Mouse (Mus musculus) cerebellum, adult 9-10 months (tissue): ENCODE measurements around the gene Kcnab1.
"Not testable (repeated sequence)": the region's sequence is repeated elsewhere in the genome, so short reads cannot be mapped to it uniquely, and the experiment has no call there.

Experiments used
- DNase-seq: peaks from one replicate; pipeline ENCODE4 v3.0.0; 2022

Gene Kcnab1

DNA sequence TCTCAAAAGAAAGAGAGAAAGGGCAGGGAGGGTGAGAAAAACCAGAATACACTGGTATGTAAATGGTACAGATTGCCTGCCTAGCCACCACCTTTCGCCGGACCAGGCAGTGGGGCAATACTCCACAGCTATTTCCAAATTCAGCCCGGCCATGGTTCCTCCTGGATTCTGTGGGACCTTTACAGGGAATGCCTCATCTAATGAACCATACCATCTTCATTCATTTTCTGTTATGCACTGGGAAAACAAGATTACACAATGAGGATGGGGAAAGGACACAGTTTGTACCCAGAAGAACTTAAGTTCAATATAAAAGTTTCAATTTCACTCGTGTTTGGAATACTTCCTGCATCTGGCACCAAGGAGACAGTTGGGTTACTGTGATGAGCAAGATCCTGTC is 263.4 kb downstream of the Kcnab1 start:
- no peak for DNase-seq

- no peak for DNase-seq
Measured at GRCm38 (mm10) chr3:65373594-65374182, 264.5 kb downstream of the Kcnab1 start.

- DNase-seq = no peak
Measured at GRCm38 (mm10) chr3:65374729-65375128, 265.5 kb downstream of the Kcnab1 start.

GRCm38 (mm10) chr3:65378724-65379123 is 269.5 kb downstream of the Kcnab1 start:
- DNase-seq = no peak

DNA sequence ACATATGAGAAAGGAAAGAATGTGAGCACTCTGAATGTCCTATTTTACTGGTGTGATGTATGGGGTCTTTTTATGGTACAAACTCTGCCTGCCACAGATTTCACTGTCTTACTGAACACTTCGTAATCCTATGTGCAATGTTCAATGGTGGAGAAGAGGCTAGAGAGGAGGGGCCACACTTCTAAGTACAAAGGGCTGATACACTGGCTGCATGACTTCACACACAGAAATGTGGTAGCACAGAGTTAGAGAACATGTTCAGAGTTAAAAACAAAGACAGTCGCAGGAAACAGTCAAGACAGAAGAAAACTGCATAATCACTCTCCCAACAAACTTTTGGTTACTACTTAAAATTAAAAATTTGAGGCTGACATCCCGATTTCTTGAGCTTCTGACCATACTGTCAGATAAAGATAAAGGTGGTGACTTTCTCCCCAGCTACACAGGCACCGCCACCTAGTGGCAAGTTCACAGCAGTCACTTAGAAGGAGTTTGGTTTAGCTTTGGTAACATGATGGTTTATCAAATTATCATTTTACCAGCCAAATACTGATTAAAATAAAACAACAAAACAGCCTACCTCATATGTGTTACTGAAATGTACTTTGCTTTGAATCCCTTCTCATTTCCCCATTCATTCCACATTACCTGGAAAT is 270.8 kb downstream of the Kcnab1 start:
- peak; percentile 43 for DNase-seq

DNA sequence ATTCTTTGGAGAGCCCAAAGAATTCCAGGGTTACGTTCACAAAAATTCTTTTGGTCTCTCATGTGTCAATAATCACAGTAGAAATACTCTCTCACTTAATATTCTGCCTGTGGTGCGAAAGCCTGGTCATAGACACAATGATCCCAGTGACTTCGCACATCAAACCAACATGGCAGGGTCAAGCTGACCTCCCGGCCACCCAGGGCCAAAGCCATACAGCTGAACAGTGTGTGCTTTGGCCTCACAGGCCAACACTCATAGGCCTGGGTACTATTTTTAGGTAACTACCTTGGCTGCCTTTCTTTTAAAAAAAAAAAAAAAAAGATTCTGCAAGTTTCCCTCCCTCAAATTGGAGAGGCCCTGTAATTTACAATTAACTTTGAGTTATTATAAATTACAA is 271.9 kb downstream of the Kcnab1 start:
- no peak for DNase-seq

- no peak for DNase-seq
Measured at GRCm38 (mm10) chr3:65384431-65384830, 275.2 kb downstream of the Kcnab1 start.

DNA sequence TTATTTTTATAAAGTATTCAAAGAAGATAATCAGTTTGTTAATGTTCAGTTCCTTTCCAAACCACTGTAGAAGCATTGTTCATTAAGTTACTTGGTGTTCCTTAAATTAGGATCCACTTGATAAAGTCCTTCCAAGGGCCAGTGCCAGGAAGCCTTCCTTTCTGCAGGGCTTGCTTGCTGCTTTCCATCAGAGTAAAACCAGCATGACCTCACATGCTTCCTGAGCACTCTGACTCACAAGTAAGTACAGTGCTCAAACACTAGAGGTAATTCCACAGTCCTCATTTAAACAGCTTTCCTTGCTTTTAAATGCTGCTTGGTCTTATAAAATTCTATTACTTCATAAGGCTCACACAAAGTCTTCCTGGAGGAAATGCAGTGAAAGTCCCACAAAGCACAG is 276.6 kb downstream of the Kcnab1 start:
- DNase-seq = no peak

- DNase-seq = no peak
Measured at GRCm38 (mm10) chr3:65391222-65391783, 282.1 kb downstream of the Kcnab1 start.

GRCm38 (mm10) chr3:65391784-65392420 is 282.7 kb downstream of the Kcnab1 start:
- DNase-seq = no peak

GRCm38 (mm10) chr3:65392421-65392817 is 283.2 kb downstream of the Kcnab1 start, which contains the start of gene Ssr3:
TSS of gene Ssr3 (minus strand) at chr3:65392623.
- peak; percentile 97 for DNase-seq

GRCm38 (mm10) chr3:65395111-65395510 is 285.9 kb downstream of the Kcnab1 start:
- DNase-seq = not testable (repeated sequence)

DNA sequence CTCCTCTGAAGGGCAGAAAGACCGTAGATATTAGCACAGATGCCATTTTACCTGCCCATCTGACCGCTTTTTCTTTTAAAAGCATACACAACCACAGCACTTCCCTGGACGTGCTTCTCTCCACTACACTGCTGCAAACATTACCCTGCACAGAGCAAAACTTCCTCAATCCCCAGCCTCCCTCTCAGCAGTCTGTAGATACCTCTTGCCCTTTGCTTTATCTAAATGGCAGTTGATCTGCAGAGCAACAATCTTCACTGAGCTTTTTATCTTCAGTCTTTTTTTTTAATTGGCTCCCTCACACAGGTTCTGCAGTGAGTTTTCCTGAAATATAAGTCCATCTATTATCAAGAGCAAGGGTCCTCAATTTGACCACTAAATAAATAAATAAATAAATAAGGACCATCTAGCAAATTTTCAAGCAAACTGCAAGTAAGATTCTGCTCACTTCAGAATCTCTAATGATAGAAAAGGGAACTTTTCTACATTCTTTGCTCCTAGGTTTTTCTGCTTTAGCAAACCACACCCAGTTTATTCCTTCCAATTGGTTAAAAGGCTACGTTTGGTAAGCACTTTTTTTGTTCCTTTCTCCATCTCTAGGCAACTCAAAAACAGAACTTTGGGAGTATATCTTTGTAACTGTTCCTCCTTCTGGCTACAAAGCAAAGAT is 287.8 kb downstream of the Kcnab1 start:
- DNase-seq = no peak

DNA sequence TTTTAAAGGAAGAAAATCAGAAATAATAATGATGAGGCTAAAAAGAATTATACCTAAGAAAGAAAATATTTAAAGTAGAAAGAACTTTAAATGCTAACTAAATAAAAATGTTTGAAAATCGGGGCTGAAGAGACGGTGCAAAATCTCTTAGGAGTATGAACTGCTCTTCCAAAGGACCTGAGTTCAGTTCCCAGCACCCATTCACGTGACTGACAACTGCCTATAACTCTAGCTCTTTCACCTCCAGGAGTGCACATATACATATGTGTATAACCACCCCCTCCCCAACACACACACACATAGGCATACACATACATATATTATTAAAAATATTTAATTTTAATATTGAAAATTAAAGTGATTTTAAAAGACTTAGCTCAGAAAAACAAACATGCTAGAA is 288.4 kb downstream of the Kcnab1 start:
- no peak for DNase-seq

DNA sequence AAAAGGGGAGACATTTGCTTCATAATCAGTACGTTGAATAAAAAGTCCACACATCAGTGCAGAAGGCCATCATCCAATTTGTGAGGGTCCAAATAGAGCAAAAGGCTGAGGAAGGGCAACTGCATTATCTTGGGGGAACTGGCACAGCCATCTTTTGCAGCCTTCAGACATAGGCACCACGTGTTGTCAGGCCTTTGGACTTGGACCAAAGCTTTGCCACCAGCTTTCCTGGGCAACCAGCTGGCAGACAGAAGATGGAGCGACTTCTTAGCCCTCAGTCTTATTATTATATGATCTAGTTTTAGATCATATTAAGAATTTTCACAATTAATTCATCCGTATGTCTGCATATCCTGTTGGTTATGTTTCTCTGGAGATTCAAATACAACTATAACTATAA is 296.6 kb downstream of the Kcnab1 start:
- DNase-seq = no peak

GRCm38 (mm10) chr3:65407891-65408290 is 298.7 kb downstream of the Kcnab1 start:
- DNase-seq = no peak

DNA sequence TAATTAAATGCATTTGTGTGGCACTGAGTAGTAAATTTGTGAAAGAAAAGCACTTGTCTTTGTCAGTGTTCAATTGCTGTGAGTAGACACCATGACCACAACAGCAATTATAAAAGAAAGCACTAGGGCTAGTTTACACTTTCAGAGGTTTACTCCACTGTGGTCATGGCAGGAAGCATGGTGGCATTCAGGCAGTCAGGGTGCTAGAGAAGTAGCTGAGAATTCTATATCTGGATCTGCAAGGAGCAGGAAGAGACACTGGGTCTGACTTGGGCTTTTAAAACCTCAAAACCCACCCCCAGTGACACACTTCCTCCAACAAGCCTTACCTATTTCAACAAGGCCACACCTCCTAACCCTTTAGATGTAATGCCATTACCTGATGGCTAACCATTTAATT is 307.4 kb downstream of the Kcnab1 start:
- no peak for DNase-seq

DNA sequence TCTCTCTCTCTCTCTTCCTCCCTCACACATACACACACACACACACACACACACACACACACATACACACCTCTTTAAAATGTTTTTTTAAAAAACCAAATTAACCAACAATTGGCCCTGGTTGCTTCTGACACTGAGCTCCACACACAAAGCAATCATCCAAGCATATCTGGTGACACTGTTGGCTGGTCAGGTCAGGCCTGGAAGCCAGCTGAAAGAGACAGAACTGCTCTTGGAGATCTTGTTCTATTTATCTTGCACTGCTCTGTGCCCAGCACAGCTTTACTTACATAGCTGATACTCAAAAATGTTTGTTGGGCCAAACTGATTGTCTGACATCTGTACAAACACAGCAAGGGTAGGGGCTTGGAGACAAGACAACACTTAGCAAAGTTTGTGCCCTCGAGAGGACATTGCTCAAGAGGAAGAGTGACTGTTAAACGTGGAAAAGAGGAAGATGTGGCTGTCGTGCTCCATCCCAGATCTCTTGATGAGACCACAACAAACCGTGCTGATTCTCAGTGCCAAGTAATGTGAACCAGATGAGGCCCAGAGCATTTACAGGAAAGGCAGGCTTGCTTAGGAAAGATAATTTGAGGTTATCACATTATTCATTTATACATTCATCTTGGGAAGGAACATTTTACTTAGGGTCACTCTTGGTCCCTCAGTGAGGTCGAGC is 308.9 kb downstream of the Kcnab1 start:
- DNase-seq = no peak

GRCm38 (mm10) chr3:65419706-65420105 is 310.5 kb downstream of the Kcnab1 start:
- DNase-seq = no peak
